In the genomic region with DNA sequence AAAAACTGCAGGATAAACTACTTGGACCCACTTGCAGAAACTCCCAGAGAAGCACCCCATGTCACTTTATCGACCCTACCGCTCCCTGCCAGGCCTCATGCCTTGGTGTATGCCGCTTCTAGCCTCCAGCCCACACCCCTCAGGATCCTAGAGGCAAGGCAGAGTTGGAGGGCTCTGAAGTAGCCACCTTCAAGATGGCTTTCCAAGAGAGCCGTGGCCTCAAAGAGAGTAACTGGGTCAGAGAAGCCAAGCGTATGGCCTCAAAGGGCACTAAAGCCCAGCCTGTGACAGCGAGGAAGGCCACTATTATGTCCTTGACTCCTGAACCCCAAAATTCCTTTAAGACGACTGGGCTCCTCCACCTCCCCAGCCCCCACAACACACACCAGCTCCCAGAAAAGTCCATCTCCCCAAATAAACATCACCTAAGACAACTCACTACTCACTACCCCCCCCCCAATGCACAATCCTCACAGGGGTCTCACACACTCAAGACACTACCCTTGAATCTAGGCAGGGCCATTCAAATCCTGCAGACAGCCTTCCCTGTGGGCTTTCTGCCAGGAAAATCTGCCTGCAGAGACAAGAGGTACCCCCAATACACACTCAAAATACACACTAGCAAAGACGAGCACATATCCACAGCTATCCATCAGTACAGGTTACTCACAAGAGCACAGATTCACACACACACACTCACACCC, we compare ENCODE assay signal across 11 mouse cellular contexts. TPM values are rescaled to one million over a fixed set of nuclear protein-coding genes. Genes with fewer than 3 reads are reported as not detected.
DNase-seq lines count a peak whose midpoint lies in the region; ATAC-seq and TF ChIP-seq lines count a peak whose summit lies in the region.
"Had no signal": no experiment of that assay in that cellular context is flagged by ENCODE, and none has a peak within 500 bp of the region (broad histone marks: within the 10 kb centered on the region; RNA-seq: fewer than 3 reads in every experiment).

No protein-coding gene starts in this region.

- peak overlapping the region; percentile 94 for H3K4me3 ChIP-seq in neural tube, embryonic 11.5 days (ENCODE audit: low read depth, low read length)
- H3K4me3 ChIP-seq in limb, embryonic 14.5 days (replicated peaks; ENCODE audit: low read length), result peak overlapping the region; percentile 95

- peak overlapping the region; percentile 30; the same call in 1 of the 2 replicates for H3K27ac ChIP-seq in neural tube, embryonic 11.5 days (ENCODE audit: low read depth, low read length)
- H3K27ac ChIP-seq in limb, embryonic 14.5 days (replicated peaks; ENCODE audit: low read depth, low read length), result no peak overlapping the region
- H3K27ac ChIP-seq: liver, embryonic 13.5 days had no signal

- peak; percentile 87 for DNase-seq in heart, adult 11 months
- DNase-seq in heart, postnatal 4 days, result no peak
- peak; percentile 9 for DNase-seq in neural tube, embryonic 11.5 days (ENCODE audit: low spot score)
- DNase-seq in neural tube, embryonic 10.5 days (ENCODE audit: extremely low spot score, low spot score), result no peak
- no peak for DNase-seq in limb, embryonic 14.5 days (ENCODE audit: low spot score)
- DNase-seq in thymus, adult 18-20 months, result no peak
- DNase-seq in yolk sac, embryonic 10.5 days (ENCODE audit: low spot score), result no peak
- DNase-seq in c-Kit-positive CD71-positive TER-119-positive erythroid progenitor cells, embryonic 14.5 days (ENCODE audit: low spot score), result no peak
- DNase-seq: liver, embryonic 13.5 days had no signal

- TF ChIP-seq POLR2A in limb, embryonic 14.5 days (IDR thresholded peaks at IDR 0.05; ENCODE audit: borderline replicate concordance, extremely low read depth, insufficient read depth, insufficient read length), result no peak

- no peaks in the 10 kb centered on the region for H3K9me3 ChIP-seq in neural tube, embryonic 11.5 days (ENCODE audit: control insufficient read depth, low read length)
- H3K9me3 ChIP-seq in limb, embryonic 14.5 days (ENCODE audit: control insufficient read depth, low read length), result no peaks in the 10 kb centered on the region
- H3K9me3 ChIP-seq: liver, embryonic 13.5 days had no signal

- peak overlapping the region; percentile 98 for H3K9ac ChIP-seq in neural tube, embryonic 11.5 days (ENCODE audit: low read length)
- peak overlapping the region; percentile 97; the same call in 1 of the 2 replicates for H3K9ac ChIP-seq in limb, embryonic 14.5 days (ENCODE audit: low read depth, low read length, severe bottlenecking)
- H3K9ac ChIP-seq: liver, embryonic 13.5 days had no signal

- 24% methylated on average over 8 of the region's 8 CpGs for WGBS in neural tube, embryonic 11.5 days
- WGBS in limb, embryonic 14.5 days, result 53% methylated on average over 8 of the region's 8 CpGs

- peaks cover 58% of the 10 kb centered on the region for H3K4me1 ChIP-seq in neural tube, embryonic 11.5 days (ENCODE audit: control insufficient read depth, insufficient read depth, low read length)
- H3K4me1 ChIP-seq in limb, embryonic 14.5 days (ENCODE audit: control insufficient read depth, insufficient read depth, low read length), result peaks cover 24% of the 10 kb centered on the region

- H3K27me3 ChIP-seq in neural tube, embryonic 11.5 days (ENCODE audit: control insufficient read depth, insufficient read depth, low read length), result no peaks in the 10 kb centered on the region
- H3K27me3 ChIP-seq in limb, embryonic 14.5 days (ENCODE audit: control insufficient read depth, insufficient read depth, low read length), result no peaks in the 10 kb centered on the region

- no peak for ATAC-seq in neural tube, embryonic 11.5 days (ENCODE audit: insufficient read depth, low FRiP score, low TSS enrichment)
- no peak for ATAC-seq in limb, embryonic 14.5 days (ENCODE audit: low FRiP score, low read depth)
- ATAC-seq: activated CD4-positive, CD25-positive, alpha-beta regulatory T cell, adult 4 months had no signal

- H3K36me3 ChIP-seq in neural tube, embryonic 11.5 days (ENCODE audit: control insufficient read depth, insufficient read depth, low read length), result no peaks in the 10 kb centered on the region; the same call in 1 of the 2 replicates
- H3K36me3 ChIP-seq in limb, embryonic 14.5 days (ENCODE audit: control insufficient read depth, insufficient read depth, low read length), result no peaks in the 10 kb centered on the region
- H3K36me3 ChIP-seq: liver, embryonic 13.5 days had no signal

- H3K4me2 ChIP-seq in neural tube, embryonic 11.5 days (ENCODE audit: low read depth), result peak overlapping the region; percentile 81
- peak overlapping the region; percentile 52 for H3K4me2 ChIP-seq in limb, embryonic 14.5 days (replicated peaks; ENCODE audit: low read depth, low read length, severe bottlenecking)

RNA-seq across cellular contexts. Expression of a gene that starts 2.9 kb away (rescaled TPM):
- 10 to 100 TPM; 12.3 to 12.4 TPM for total RNA-seq in heart, postnatal 4 days (2021)
- 62.0 and 69.0 TPM in 2 replicates for polyA plus RNA-seq in neural tube, embryonic 11.5 days (2014; fragmentation: Nextera tagmentation; extraction: Ambion mirVana)
- 29.4 and 35.6 TPM in 2 replicates for polyA plus RNA-seq in limb, embryonic 14.5 days (2012; rRNA removed)
- polyA plus RNA-seq in limb, embryonic 14.5 days (2014; fragmentation: Nextera tagmentation; extraction: Ambion mirVana), result 15.6 and 19.1 TPM in 2 replicates

RNA-seq across cellular contexts. Expression of a gene that starts 32.0 kb away (rescaled TPM):
- not detected for total RNA-seq in heart, postnatal 4 days (2021)
- polyA plus RNA-seq in neural tube, embryonic 11.5 days (2014; fragmentation: Nextera tagmentation; extraction: Ambion mirVana), result 13.8 and 15.7 TPM in 2 replicates
- polyA plus RNA-seq in limb, embryonic 14.5 days (2012; rRNA removed), result 0.25 and 0.41 TPM in 2 replicates
- not detected in 2 replicates for polyA plus RNA-seq in limb, embryonic 14.5 days (2014; fragmentation: Nextera tagmentation; extraction: Ambion mirVana)
- total RNA-seq: granulocyte monocyte progenitor cell, adult 5-6 weeks had no signal
- polyA plus RNA-seq: activated CD4-positive, CD25-positive, alpha-beta regulatory T cell, adult 4 months; liver, embryonic 13.5 days had no signal

RNA-seq across cellular contexts. Expression of a gene that starts 57.0 kb away (rescaled TPM):
- total RNA-seq in heart, postnatal 4 days (2021), result 100 to 1,000 TPM; 160 to 167 TPM
- 219 and 225 TPM in 2 replicates for polyA plus RNA-seq in neural tube, embryonic 11.5 days (2014; fragmentation: Nextera tagmentation; extraction: Ambion mirVana)
- 187 and 191 TPM in 2 replicates for polyA plus RNA-seq in limb, embryonic 14.5 days (2012; rRNA removed)
- 230 and 247 TPM in 2 replicates for polyA plus RNA-seq in limb, embryonic 14.5 days (2014; fragmentation: Nextera tagmentation; extraction: Ambion mirVana)

RNA-seq across cellular contexts. Expression of a gene that starts 57.2 kb away (rescaled TPM):
- 10 to 100 TPM; 65.6 to 67.4 TPM for total RNA-seq in heart, postnatal 4 days (2021)
- 122 and 132 TPM in 2 replicates for polyA plus RNA-seq in neural tube, embryonic 11.5 days (2014; fragmentation: Nextera tagmentation; extraction: Ambion mirVana)
- polyA plus RNA-seq in limb, embryonic 14.5 days (2012; rRNA removed), result 137 and 161 TPM in 2 replicates
- 98.4 and 103 TPM in 2 replicates for polyA plus RNA-seq in limb, embryonic 14.5 days (2014; fragmentation: Nextera tagmentation; extraction: Ambion mirVana)

Comparison
In these comparisons a context has a peak if more than half of its experiments do, and no peak if none do; other contexts are left out.
1. DNase-seq: peak in heart, adult 11 months (single experiment) and neural tube, embryonic 11.5 days (single experiment); none in heart, postnatal 4 days (single experiment), neural tube, embryonic 10.5 days (single experiment), limb, embryonic 14.5 days (single experiment), thymus, adult 18-20 months (0 of 2), yolk sac, embryonic 10.5 days (single experiment) and c-Kit-positive CD71-positive TER-119-positive erythroid progenitor cells, embryonic 14.5 days (single experiment).
2. RNA of a gene that starts 32.0 kb away (polyA plus RNA-seq): 13.8 to 15.7 TPM in neural tube, embryonic 11.5 days; 0.25 to 0.41 TPM in limb, embryonic 14.5 days; every median in the first group is over 10 times any median in the second.